Mouse (Mus musculus) central nervous system, embryonic 11.5 days (tissue): ENCODE data around the gene Slc35f5. TPM values are rescaled to one million over a fixed set of nuclear protein-coding genes. Genes with fewer than 3 reads are reported as not detected.

Source experiments
- polyA plus RNA-seq: library from polyadenylated mRNA; depleted of rRNA; stranded (reverse); fragments of >200 nt; gene quantifications from 2 replicates; pipeline ENCODE4 v1.2.3, GENCODE M21; 2012; rRNA removed

Slc35f5 gene
- 20.7 and 25.8 TPM in 2 replicates for polyA plus RNA-seq

DNA sequence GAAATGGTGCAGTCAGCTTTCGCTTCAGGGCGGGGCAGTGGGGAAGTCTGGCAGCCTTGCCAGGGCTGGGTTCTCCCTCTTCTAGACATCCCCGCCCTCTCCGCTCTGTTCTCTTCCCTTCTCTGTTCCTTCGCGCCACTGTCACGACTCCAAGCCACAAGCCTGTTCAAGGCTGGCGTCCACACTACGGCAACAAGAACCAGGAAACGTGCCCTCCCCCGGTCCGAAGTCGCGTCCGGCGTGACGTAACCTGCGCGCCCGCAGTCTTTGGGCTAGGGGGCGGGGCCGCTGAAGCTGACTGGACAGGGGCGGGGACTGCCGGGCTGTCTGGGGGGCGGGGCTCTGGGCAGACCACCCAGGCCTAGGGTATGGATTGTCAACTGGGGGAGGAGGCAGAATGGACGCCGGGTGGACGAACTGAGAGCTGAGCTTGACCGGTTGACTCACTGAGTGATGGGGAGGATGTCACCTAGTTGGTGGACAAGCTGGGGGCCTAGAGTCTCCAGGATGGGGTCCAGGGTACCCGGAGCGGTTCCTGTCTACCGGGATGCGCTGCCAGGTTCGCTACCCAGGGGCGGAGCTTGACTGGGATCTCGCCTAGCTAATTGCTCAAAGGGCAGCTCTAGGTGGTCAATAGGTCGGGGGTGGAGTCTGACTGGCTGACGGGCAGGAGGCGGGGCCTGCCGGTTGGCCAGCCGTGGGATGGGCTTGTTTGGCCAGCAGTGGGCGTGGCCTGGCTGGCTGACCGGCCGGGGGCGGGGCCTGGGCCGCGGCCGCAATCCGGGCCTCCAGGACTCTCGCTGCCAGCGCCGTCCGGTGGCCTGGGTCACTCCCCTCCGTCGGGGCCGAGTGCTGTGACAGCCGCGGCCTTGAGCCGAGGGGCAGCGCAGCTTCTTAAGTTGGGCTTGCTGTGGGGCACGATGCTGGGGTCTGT is at the start of gene Slc35f5:
Slc35f5 (plus strand) TSS at position 337 of the 934 bp plus-strand sequence.

Other genes with a start within 250 kb of the Slc35f5 start
- gene Actr3, start 124.9 kb upstream of the Slc35f5 start, polyA plus RNA-seq = 115 and 125 TPM in 2 replicates
- gene Gpr39, start 116.4 kb downstream of the Slc35f5 start, polyA plus RNA-seq = 0.32 and 0.40 TPM in 2 replicates